Mouse (Mus musculus): ENCODE measurements around the gene Frmd5. TPM values are rescaled to one million over a fixed set of nuclear protein-coding genes. Genes with fewer than 3 reads are reported as not detected.

Frmd5 gene
- 3.1 TPM for polyA plus RNA-seq (2015; fragmentation: Illumina TruSeq; extraction: RNeasy Lipid Tissue Mini Kit (QIAGEN cat#74804); ENCODE audit: insufficient read depth, low replicate concordance)

GRCm38 (mm10) chr2:121806959-121807653 is at the start of gene Frmd5:
TSS of gene Frmd5 (minus strand) at chr2:121807087.

GRCm38 (mm10) chr2:121505942-121506882 is 300.7 kb downstream of the Frmd5 start, which contains the start of the genes Mfap1a and Wdr76:
TSS of gene Mfap1a (minus strand) at chr2:121506665.
TSS of gene Wdr76 (plus strand) at chr2:121506723.

Other genes starting within 250 kb of the Frmd5 start
- gene Casc4, start 59.9 kb upstream of the Frmd5 start, polyA plus RNA-seq (2015; fragmentation: Illumina TruSeq; extraction: RNeasy Lipid Tissue Mini Kit (QIAGEN cat#74804); ENCODE audit: insufficient read depth, low replicate concordance) = 10.1 TPM
- gene Ctdspl2, start 148.9 kb upstream of the Frmd5 start, polyA plus RNA-seq (2015; fragmentation: Illumina TruSeq; extraction: RNeasy Lipid Tissue Mini Kit (QIAGEN cat#74804); ENCODE audit: insufficient read depth, low replicate concordance) = 39.7 TPM
- gene Mageb3, start 149.0 kb upstream of the Frmd5 start, polyA plus RNA-seq (2015; fragmentation: Illumina TruSeq; extraction: RNeasy Lipid Tissue Mini Kit (QIAGEN cat#74804); ENCODE audit: insufficient read depth, low replicate concordance) = not detected
- gene Eif3j1, start 221.5 kb upstream of the Frmd5 start, polyA plus RNA-seq (2015; fragmentation: Illumina TruSeq; extraction: RNeasy Lipid Tissue Mini Kit (QIAGEN cat#74804); ENCODE audit: insufficient read depth, low replicate concordance) = 26.1 TPM